Mouse (Mus musculus): ENCODE results near the gene Bad.
"Not testable (repeated sequence)": the region's sequence is repeated elsewhere in the genome, so short reads cannot be mapped to it uniquely, and the experiment has no call there.

The Bad gene

DNA sequence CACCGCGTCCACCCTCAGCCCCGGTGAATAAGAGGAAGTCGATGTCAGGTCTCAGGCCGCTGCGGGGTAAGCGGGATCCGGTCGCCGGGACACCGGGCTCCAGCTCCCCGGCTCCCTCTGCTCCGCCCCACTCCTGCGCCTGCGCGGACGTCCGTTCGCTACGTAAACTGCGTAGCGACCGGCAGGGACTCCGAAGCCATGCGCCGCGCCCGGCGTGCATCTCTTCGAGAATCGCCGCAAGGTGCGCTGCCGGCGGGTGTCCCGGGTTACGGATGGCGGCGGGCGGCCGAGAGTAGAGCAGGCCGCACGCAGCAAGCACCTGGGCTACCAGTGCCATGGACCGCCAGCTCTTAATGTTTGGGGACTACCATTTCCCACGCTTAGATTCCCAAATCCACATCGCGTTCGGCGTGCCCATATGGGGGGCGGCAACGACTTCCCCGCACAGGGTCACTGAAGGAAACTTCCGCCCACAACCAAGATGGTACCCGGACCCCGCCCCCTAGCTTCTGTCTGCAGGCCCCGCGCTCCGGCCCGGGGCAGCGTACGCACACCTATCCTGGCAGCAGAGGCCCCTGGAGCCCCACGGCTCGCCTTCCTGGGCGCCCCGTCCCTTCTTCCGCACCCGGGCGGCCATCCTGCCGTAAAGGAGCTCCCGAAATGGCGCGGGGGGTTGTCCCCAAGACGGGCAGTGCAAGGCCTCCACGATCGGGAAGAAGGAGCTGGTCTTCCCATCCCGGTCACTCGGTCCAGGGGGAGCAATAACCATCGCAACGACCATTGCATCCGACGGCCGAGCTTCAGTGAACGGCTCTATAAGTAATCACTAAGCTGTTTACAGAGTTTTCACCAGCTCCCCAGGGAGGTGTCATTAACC is at the start of gene Bad:
Gene Bad (plus strand): TSS at position 490 of the 877 bp plus-strand sequence.
- in situ Hi-C loops (cut with MboI, MseI), result no loop called here

GRCm38 (mm10) chr19:6892512-6892911 is 49.1 kb upstream of the Bad start:
- in situ Hi-C loops (cut with MboI, MseI), result no loop called here

DNA sequence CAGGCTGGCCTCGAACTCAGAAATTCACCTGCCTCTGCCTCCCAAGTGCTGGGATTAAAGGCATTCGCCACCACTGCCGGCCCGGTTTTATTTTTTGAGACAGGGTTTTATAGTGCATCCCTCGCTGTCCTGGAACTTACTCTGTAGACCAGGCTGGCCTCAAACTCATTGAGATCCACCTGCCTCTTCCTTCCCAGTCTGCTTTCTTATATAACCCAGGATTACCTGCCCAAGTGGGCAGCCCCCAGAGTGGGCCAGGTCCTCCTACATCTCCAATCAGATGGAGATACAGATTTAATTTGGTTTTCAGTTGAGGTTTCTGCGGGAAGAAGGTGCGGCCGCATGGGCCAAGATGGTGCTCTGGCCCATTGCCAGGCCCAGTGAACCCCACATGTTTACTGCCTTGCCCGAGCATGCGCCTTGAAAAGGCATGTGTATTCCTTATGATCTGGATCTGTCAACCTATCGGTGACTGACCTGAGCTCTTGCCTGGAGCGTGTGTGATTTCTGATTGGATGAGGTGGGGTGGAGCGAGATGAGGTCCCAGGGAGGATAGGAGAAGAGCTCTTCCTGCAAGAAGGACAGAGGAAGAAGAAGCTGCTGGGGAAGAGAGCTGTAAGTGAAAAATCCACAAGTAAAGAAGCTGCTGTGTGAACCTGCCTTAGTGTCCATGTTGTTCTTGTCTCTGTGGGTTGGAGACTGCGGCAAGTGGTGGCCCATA is 47.8 kb upstream of the Bad start:
- in situ Hi-C loops (cut with MboI, MseI), result no loop called here

DNA sequence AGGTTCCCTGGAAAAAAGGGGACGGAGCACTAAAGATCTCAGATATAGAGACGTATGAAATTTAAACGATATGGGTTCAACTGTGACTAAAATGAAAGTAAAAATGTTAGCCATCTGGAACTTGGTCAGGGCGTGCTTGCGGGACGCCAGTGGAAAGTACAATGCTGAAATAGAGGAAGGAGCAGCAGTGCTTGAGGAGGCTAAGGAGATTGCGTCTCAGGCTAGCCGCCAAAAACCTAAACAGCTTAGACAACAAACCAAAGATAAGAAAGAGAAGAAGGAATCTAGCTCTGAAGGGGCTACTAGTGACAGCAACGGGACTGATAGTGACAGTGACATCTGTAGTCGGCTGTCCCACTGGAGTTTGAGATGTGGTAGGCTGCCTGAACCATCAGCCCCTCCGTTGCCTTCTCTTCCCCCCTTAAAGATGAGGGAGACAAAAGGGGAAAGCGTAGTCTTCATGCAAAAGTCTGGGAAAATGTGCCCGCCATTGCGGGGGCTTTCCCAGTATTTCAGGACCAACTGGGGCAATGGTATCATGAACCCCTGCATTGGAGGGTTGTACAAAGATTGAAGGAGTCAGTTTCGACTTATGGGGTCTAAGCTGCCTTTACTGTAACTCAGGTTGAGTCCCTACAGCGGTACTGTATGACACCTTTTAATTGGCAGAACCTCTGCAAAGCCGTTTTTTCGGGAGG is 45.9 kb upstream of the Bad start:
- in situ Hi-C loops (cut with MboI, MseI), result not testable (repeated sequence)

- in situ Hi-C loops (cut with MboI, MseI), result loop anchor here (5.0 kb wide), 1 partner anchor 42 kb away; the partner anchor contains the start of gene Ccdc88b
Observed at GRCm38 (mm10) chr19:6899641-6900040, 42.0 kb upstream of the Bad start.

DNA sequence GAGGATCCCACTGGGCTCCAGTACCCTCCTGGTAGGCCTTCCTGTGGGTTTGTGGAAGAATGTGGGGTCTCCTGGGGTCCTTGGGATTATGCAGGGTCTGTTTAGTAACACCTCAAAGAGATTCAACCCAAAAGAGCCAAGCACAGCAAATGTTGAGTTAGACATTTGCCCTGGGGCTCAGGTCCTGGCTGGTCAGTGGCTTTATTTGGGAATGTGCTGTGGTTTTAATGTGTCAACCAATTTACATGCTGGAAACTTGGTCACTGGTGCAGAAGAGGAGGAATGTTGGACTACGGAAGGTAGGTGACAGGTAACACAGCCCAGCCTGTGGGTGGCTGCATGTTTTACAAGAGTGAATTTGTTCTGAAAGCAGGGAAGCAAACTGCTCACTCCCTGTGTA is 38.6 kb upstream of the Bad start:
- in situ Hi-C loops (cut with MboI, MseI), result loop anchor here (5.0 kb wide), 1 partner anchor 46 kb away; the partner anchor contains the start of gene Ccdc88b

- in situ Hi-C loops (cut with MboI, MseI), result loop anchor here (5.0 kb wide), 1 partner anchor 48 kb away; the partner anchor contains the start of gene Ccdc88b
Observed at GRCm38 (mm10) chr19:6904846-6905245, 36.8 kb upstream of the Bad start.

DNA sequence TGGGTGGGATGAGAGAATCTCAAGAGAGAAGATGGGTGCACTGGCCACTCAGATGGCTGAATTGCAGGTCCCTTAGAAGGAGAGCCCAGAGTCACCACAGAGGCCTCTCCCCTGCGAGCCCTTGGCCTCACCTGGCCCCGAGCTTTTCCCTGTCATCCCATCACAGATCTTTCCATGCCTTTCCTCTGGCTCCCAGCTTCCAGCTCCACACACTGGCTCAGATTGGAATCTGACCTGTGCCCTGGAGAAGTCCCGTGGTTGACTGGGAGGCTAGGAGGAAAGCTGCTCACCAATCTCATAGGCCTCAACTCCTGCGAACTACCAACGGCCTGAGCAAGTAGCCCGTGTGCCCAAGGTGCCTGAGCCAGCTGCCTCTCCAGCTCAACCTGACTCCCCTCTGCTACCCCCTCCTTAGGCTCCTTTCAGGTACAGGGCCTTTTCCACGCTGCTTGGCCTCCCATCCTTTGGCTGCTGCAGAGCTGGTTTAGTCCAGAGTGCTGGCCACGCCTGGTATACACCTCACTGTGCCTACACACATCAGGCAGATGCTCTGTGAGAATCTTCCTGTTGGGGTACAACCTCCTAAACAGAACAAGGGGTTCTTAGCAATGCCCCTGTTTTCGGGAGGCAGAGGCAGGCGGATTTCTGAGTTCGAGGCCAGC is 36.0 kb upstream of the Bad start:
- in situ Hi-C loops (cut with MboI, MseI), result no loop called here

DNA sequence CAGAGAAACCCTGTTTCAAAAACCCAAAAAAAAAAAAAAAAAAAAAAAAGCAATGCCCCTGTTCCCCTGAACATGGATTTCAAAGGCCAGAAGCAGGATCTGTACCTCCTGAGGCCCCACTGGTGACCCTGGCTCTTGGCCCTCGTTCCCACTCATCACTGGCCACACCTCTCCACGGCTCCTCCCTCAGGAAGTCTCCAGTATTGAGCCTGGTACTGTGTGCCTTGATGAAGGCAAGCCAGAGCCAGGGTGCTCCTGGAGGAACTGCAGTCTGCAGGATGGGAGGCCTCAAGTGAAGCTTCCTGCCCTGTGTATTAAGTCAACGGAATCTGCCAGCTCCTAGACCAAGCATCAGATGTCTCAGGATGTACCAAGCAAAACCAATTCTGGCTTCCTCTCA is 35.5 kb upstream of the Bad start:
- in situ Hi-C loops (cut with MboI, MseI), result no loop called here

DNA sequence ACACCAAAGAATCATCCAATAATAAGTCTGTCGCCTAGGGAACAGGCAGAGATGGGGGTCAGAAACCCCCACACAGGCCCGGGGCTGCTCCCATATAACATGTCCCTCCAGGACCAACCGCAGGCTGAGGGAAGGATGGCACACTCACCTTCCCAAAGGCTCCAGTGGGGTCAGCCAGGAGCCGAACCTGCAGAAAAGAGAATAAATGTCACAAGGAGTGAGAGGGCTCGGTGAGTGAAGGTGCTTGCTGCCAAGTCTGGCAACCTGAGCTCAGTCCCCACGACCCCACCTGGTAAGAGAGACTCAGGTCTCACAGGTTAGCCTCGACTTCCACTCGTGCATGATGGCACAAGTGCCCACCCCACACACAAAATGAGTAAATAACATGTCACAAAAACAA is 34.6 kb upstream of the Bad start:
- in situ Hi-C loops (cut with MboI, MseI), result no loop called here

DNA sequence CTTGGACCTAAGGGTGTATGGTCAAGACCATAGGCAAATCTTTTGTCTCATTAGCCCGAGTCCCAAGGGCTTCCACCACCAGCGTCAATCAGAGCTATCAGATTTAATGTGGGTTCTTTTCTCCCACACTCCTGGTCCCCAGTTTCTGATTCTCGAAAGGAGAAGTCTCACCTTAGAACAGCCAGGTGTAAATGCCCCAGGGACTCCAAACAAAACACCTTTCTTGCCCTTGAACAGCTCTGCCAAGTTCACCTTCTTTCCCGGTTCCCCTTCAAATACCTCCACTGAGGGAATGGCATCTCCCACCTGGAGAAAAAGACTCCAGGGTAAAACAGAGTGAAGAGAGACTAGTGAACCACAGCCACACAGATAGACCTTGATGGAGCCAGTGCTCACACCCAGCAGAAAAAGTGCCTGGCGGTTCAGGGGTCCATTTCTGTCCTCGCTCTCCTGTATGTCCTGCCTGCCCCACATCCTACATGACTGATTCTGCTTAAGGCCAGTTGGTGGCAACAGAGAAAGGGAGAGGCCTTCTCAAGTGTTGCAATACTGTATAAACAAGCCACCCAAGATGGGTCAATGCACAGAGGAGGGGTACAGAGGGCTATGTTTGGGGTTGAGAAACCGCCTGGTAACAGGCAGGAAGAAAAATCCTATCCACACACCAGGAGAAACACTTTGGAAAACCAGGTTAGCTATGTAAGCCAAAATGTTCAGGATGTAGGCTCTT is 33.7 kb upstream of the Bad start:
- in situ Hi-C loops (cut with MboI, MseI), result no loop called here

DNA sequence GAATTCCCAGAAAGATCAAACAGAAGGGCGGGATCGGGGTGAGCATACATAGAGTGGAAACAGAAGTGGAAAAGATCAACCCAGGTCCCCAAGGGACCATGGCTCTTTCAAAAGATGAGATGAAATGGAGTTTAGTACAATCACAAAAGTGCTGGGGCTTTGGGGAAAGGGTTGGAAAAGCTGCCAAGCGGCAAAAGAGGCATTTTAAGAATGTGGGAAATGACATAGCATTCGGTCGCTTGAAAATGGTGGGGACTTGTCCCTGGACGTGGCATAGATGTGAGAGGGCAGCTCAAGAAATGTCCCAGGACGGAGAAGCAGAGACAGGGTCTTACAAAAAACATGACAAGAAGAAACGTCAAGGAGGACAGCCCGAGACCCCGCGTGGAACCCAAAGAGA is 32.6 kb upstream of the Bad start:
- in situ Hi-C loops (cut with MboI, MseI), result no loop called here

DNA sequence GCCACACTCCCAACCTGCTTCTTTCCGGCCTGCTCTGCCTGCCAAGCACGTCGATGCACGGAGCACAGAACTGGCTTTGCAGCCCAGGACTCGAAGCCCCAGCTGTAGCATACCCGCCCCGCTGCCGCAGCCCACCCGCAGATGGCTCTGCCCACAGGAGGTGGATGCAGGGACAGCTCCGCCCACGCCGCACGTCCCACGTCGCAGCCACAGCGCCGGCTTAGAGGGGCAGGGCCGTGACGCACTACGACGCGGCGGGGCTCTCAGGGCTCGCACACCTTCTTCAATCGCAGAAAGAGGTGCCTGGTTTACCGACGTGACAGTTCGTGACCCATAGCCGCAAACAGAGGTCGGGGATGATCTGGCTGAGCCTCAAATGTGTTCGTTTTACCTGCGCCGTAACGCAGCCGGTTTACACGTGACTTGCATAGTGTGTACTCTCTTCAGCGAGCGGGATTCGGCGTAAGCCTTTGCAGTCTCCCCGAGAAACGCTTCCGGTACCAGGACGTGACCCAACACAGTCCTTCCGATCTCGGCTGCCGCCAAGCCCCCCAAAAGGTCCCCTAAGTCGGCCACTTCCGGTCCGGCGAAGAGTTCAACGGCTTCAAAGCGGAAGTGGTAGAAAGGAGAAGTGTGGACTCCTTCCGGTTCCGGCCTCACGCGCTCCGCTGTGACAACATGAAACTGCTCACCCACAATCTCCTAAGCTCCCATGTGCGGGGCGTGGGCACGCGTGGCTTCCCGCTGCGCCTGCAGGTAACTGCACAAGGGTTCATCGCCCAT is 32.0 kb upstream of the Bad start, which contains the start of the genes Trmt112 and Prdx5:
Gene Trmt112 (plus strand): TSS at position 192 of the 783 bp plus-strand sequence.
Gene Prdx5 (minus strand): TSS at position 600 of the 783 bp plus-strand sequence.
- in situ Hi-C loops (cut with MboI, MseI), result no loop called here

GRCm38 (mm10) chr19:6910306-6910705 is 31.4 kb upstream of the Bad start:
- in situ Hi-C loops (cut with MboI, MseI), result not testable (repeated sequence)

GRCm38 (mm10) chr19:6911101-6912074 is 30.3 kb upstream of the Bad start:
- in situ Hi-C loops (cut with MboI, MseI), result no loop called here

GRCm38 (mm10) chr19:6912205-6912970 is 29.3 kb upstream of the Bad start:
- in situ Hi-C loops (cut with MboI, MseI), result no loop called here

DNA sequence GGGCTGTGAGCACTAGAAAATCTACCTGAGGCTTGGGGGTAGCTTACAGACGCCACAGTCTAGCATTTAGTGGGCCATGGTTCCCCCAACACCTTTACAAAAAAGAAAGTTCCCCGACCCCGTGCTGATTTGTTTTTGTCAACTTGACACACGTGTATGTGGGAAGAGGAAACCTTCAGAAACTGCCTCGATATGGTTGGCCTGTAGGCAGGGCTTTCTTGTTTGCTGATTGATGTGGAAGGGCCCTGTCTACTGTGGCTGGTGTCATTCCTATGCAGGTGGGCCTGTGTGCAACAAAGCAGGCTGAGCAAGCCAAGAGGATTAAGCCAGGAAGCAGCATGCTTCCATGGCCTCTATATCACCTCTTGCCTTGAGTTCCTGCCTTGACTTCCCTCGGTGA is 28.6 kb upstream of the Bad start:
- in situ Hi-C loops (cut with MboI, MseI), result no loop called here

- in situ Hi-C loops (cut with MboI, MseI), result no loop called here
Observed at GRCm38 (mm10) chr19:6913991-6914390, 27.7 kb upstream of the Bad start.
